Mouse (Mus musculus) liver, postnatal 0 days (tissue): ENCODE data around the gene Xylt1. TPM values are rescaled to one million over a fixed set of nuclear protein-coding genes. Genes with fewer than 3 reads are reported as not detected.

Experiments
- ATAC-seq: fragments of 200-750 bp; cut with Nextera tagmentation; 2 replicates; pipeline ENCODE4 v1.8.0; 2017; ENCODE audit warnings: mild to moderate bottlenecking, moderate library complexity
- DNase-seq: peaks from one replicate; pipeline ENCODE4 v3.0.0-alpha.2; 2016
- H3K27ac ChIP-seq: fragments of 300-500 bp; sonication (generic); 2 replicates; pipeline ENCODE4 v1.5.1; 2014; ENCODE audit warnings: antibody characterized with exemption, moderate library complexity, mild to moderate bottlenecking, low read depth
- H3K27me3 ChIP-seq: fragments of 300-500 bp; sonication (generic); 2 replicates; pipeline ENCODE4 v1.6.1; 2014; ENCODE audit warnings: low read length, control low read depth, mixed read lengths; ENCODE audit not compliant: insufficient read depth
- H3K36me3 ChIP-seq: fragments of 300-500 bp; sonication (generic); replicated peaks from 2 replicates; pipeline ENCODE4 v1.6.1; 2014; ENCODE audit warnings: mild to moderate bottlenecking, control low read depth, low read length, moderate library complexity, mixed read lengths; ENCODE audit not compliant: insufficient read depth
- H3K4me1 ChIP-seq: fragments of 300-500 bp; sonication (generic); 2 replicates; pipeline ENCODE4 v1.6.1; 2014; ENCODE audit warnings: antibody characterized with exemption, mild to moderate bottlenecking, control low read depth; ENCODE audit not compliant: insufficient read depth
- H3K4me2 ChIP-seq: fragments of 300-500 bp; sonication (generic); 2 replicates; pipeline ENCODE4 v1.6.1; 2014; ENCODE audit warnings: low read depth, mild to moderate bottlenecking, low read length, moderate library complexity, mixed read lengths
- H3K4me3 ChIP-seq: fragments of 300-500 bp; sonication (generic); 2 replicates; pipeline ENCODE4 v1.5.1; 2014; ENCODE audit warnings: low read depth, low read length
- H3K9ac ChIP-seq: fragments of 300-500 bp; sonication (generic); replicated peaks from 2 replicates; pipeline ENCODE4 v1.6.1; 2014; ENCODE audit warnings: mild to moderate bottlenecking, moderate library complexity
- H3K9me3 ChIP-seq: fragments of 300-500 bp; sonication (generic); 2 replicates; pipeline ENCODE4 v1.6.1; 2016; ENCODE audit warnings: mild to moderate bottlenecking, control low read depth, low read length, mixed read lengths
- CTCF ChIP-seq: sonication (generic); IDR thresholded peaks from 2 replicates; pipeline ENCODE4 v1.5.1; 2016; ENCODE audit warnings: antibody characterized with exemption, low read depth
- EP300 ChIP-seq: IDR thresholded peaks from 2 replicates; pipeline ENCODE4 v1.6.1; 2016; ENCODE audit warnings: antibody characterized with exemption, low read depth, mild to moderate bottlenecking
- WGBS: fragments of 180-500 bp; shearing (Covaris S2); extraction: QIAGEN DNeasy Blood & Tissue Kit; methylation state at CpG from one replicate; pipeline ENCODE4 v1.1.7; 2014; ENCODE audit not compliant: insufficient replicate concordance; 5-methylcytosine and 5-hydroxymethylcytosine counted together
- polyA plus RNA-seq: library from polyadenylated mRNA; unstranded; fragments of >200 nt; fragmentation: Nextera tagmentation; extraction: Ambion mirVana; gene quantifications from 2 replicates; pipeline ENCODE4 v1.2.1, GENCODE M21; 2015

Gene Xylt1
- polyA plus RNA-seq, 1 experiment from 2014 or later: 0.31 TPM

DNA sequence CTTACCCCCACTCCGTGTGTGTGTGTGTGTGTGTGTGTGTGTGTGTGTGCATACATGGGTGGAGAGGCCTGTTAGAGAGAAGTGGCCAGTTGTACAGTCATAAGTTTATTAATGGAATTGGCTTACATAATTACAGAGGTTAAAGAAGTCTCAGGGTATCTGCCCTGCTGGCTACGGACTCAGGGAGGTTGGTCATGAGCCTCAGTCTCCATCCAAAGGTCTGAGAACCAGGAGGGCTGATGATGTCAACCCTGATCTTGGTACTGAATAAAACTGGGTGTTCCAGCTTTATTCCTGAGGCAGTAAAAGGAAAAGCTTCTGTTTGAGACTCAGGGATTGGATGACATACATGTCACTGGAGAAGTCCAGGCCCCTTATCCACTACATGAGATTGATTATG lies 39.1 kb downstream of the Xylt1 start:
- H3K4me1 ChIP-seq: no peaks in the 10 kb centered on the region
- no peak overlapping the region for H3K4me2 ChIP-seq
- H3K36me3 ChIP-seq: no peaks in the 10 kb centered on the region
- H3K27me3 ChIP-seq: no peaks in the 10 kb centered on the region
- H3K4me3 ChIP-seq: no peak overlapping the region
- TF ChIP-seq EP300: no peak
- TF ChIP-seq CTCF: no peak
- no peak for DNase-seq
- WGBS: 80% methylated on average over 2 of the region's 2 CpGs
- H3K27ac ChIP-seq: no peak overlapping the region
- ATAC-seq: no peak
- H3K9me3 ChIP-seq: no peaks in the 10 kb centered on the region
- no peak overlapping the region for H3K9ac ChIP-seq

DNA sequence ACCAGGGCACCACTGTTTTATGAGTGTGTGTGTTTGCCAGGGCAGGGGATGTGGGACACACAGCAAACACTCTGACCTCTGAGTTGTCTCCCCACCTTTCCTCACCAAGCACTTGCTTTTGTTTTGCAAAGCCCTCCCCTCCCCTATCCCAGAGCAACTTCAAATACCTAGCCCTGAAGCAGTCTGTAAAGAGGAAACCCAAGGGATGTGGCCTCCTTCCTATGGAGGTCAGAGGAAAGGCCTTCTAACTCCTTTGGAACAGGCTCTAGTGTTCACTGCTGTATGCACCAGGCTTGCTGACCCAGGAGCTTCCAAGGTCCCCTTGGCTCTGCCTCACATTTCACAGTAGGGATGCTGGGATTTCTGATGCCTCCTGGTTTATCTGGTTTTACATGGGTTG lies 39.5 kb downstream of the Xylt1 start:
- no peaks in the 10 kb centered on the region for H3K36me3 ChIP-seq
- H3K4me3 ChIP-seq: no peak overlapping the region
- no peak for DNase-seq
- no peak overlapping the region for H3K9ac ChIP-seq
- no peak for ATAC-seq
- no peak overlapping the region for H3K4me2 ChIP-seq
- H3K9me3 ChIP-seq: no peaks in the 10 kb centered on the region
- H3K27me3 ChIP-seq: no peaks in the 10 kb centered on the region
- no peaks in the 10 kb centered on the region for H3K4me1 ChIP-seq
- TF ChIP-seq EP300 (no peak), CTCF (no peak)
- no peak overlapping the region for H3K27ac ChIP-seq

- Histone ChIP-seq H3K27me3 (no peaks in the 10 kb centered on the region), H3K36me3 (no peaks in the 10 kb centered on the region), H3K4me3 (no peak overlapping the region), H3K4me2 (no peak overlapping the region), H3K9ac (no peak overlapping the region), H3K27ac (no peak overlapping the region), H3K9me3 (no peaks in the 10 kb centered on the region), H3K4me1 (no peaks in the 10 kb centered on the region)
- TF ChIP-seq CTCF (no peak), EP300 (no peak)
- WGBS: 69% methylated on average over 11 of the region's 11 CpGs
- ATAC-seq (no peak), DNase-seq (no peak)
These were observed 40.2 kb downstream of the Xylt1 start for GRCm38 (mm10) chr7:117420836-117421566.

DNA sequence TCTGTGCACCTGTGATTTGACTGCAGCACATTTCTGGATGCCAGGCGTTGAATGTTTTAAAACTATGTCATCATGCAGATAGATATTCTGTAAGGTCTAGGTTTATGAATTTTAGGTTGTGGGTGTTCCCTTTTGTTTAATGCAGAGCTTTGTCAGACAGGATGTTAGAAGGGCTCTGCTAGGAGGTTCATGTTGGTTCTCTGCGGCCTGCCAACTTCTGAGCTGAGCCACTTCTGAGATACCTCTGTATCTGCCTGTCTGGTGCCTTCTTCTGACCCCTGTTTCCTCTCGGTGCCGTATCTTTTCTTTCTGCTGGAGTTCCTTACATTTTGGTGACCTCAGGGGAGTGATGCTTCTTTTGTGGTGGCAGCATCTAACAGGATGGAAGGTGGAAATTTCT lies 44.1 kb downstream of the Xylt1 start:
- H3K4me1 ChIP-seq: peaks cover 3% of the 10 kb centered on the region; the same call in 1 of the 2 replicates
- no peaks in the 10 kb centered on the region for H3K9me3 ChIP-seq
- no peak for ATAC-seq
- no peak overlapping the region for H3K9ac ChIP-seq
- H3K4me3 ChIP-seq: no peak overlapping the region
- H3K36me3 ChIP-seq: no peaks in the 10 kb centered on the region
- no peak for TF ChIP-seq CTCF
- no peak for TF ChIP-seq EP300
- no peak overlapping the region for H3K27ac ChIP-seq
- H3K4me2 ChIP-seq: no peak overlapping the region
- no peak for DNase-seq
- H3K27me3 ChIP-seq: no peaks in the 10 kb centered on the region
- 79% methylated on average over 4 of the region's 4 CpGs for WGBS

- TF ChIP-seq CTCF: no peak
- no peak for TF ChIP-seq EP300
- no peak overlapping the region for H3K4me2 ChIP-seq
- ATAC-seq: no peak
- no peak overlapping the region for H3K27ac ChIP-seq
- H3K36me3 ChIP-seq: no peaks in the 10 kb centered on the region
- H3K9me3 ChIP-seq: no peaks in the 10 kb centered on the region
- no peak for DNase-seq
- 72% methylated on average over 4 of the region's 4 CpGs for WGBS
- peaks cover 6% of the 10 kb centered on the region; the same call in 1 of the 2 replicates for H3K4me1 ChIP-seq
- no peak overlapping the region for H3K9ac ChIP-seq
- no peaks in the 10 kb centered on the region for H3K27me3 ChIP-seq
- H3K4me3 ChIP-seq: no peak overlapping the region
These were observed 45.6 kb downstream of the Xylt1 start for GRCm38 (mm10) chr7:117426366-117426765.

DNA sequence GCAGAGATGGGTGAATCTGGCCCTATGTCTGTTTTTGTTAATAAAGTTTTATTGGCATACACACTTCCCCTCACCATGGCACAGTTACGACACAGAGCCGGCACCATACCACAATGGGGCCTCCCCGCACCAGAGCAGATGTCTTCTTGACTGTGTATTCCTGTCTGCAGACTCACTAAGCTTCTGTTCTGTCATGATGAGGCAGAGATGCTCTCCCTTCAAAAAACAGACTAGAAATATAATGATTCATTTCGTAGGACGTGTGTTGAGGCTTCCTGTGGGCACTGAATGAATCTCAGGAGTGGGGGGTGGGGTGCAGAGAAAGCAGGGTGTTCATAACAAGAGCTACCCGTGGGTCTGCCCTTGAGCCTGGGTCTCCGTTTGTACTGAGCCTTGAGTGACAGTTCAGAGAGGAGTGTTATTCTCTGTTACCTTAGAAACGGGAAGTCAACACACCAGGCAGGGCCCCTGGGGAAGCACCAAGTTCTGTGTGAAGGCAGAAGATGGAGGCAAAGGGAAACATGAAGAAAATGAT lies 48.0 kb downstream of the Xylt1 start:
- Histone ChIP-seq H3K27ac (0 out of 2 replicates have a peak overlapping the region, but pooled peaks have one; percentile 23), H3K4me3 (no peak overlapping the region), H3K9ac (no peak overlapping the region), H3K4me1 (peaks cover 6% of the 10 kb centered on the region; the same call in 1 of the 2 replicates), H3K27me3 (no peaks in the 10 kb centered on the region), H3K4me2 (no peak overlapping the region; the same call in 1 of the 2 replicates), H3K9me3 (no peaks in the 10 kb centered on the region), H3K36me3 (no peaks in the 10 kb centered on the region)
- WGBS: 29% methylated on average over 8 of the region's 8 CpGs
- TF ChIP-seq CTCF (no peak), EP300 (no peak)
- ATAC-seq (peak; percentile 78), DNase-seq (peak; percentile 36)
